Mouse (Mus musculus): ENCODE results near the gene Col1a2. TPM values are rescaled to one million over a fixed set of nuclear protein-coding genes. Genes with fewer than 3 reads are reported as not detected.

Gene Col1a2
- total and polyA plus RNA-seq, 2 experiments from 2014 or later = 63.5 to 93.7 TPM

DNA sequence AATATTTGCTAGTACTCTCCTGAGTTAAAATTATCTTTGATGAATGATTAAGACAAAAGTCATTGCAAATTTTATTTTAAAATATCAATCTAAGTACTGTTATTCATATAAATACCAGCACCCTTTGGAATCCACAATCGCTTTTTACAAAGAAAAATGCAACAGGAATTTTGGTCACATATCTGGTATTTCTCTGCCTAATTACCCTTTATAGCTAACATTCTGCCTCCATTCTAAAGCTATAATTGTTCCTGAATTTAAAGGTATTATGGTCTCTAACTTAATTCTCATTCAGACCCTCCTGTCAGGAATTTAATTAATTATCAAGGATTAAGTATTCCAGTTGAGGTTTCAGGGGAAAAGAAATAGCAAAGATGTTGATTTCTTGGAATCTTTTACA is 28.3 kb downstream of the Col1a2 start:
- H3K4me2 ChIP-seq (ENCODE audit: low read depth, low read length, poor library complexity, severe bottlenecking) = no peak overlapping the region
- no peak overlapping the region for H3K9ac ChIP-seq (replicated peaks; ENCODE audit: low read length, poor library complexity, severe bottlenecking)
- no peak overlapping the region for H3K4me3 ChIP-seq (ENCODE audit: low read depth, low read length)
- H3K36me3 ChIP-seq (ENCODE audit: insufficient read depth, low read length) = no peaks in the 10 kb centered on the region
- H3K27ac ChIP-seq (ENCODE audit: low read depth, low read length) = no peak overlapping the region
- ATAC-seq (ENCODE audit: low FRiP score) = no peak
- 89% methylated on average over 1 of the region's 1 CpGs for WGBS
- no peaks in the 10 kb centered on the region for H3K9me3 ChIP-seq (ENCODE audit: low read length)
- no peak for DNase-seq (ENCODE audit: low spot score)
- TF ChIP-seq CTCF (IDR thresholded peaks at IDR 0.05) = no peak
- H3K4me1 ChIP-seq (ENCODE audit: insufficient read depth, low read length) = no peaks in the 10 kb centered on the region
- H3K27me3 ChIP-seq (ENCODE audit: insufficient read depth, low read length) = no peaks in the 10 kb centered on the region

GRCm38 (mm10) chr6:4534462-4535079 is 30.0 kb downstream of the Col1a2 start:
- Histone ChIP-seq H3K36me3 (ENCODE audit: insufficient read depth, low read length) (no peaks in the 10 kb centered on the region), H3K4me3 (ENCODE audit: low read depth, low read length) (no peak overlapping the region), H3K4me2 (ENCODE audit: low read depth, low read length, poor library complexity, severe bottlenecking) (no peak overlapping the region), H3K27me3 (ENCODE audit: insufficient read depth, low read length) (no peaks in the 10 kb centered on the region), H3K9ac (replicated peaks; ENCODE audit: low read length, poor library complexity, severe bottlenecking) (no peak overlapping the region), H3K27ac (ENCODE audit: low read depth, low read length) (no peak overlapping the region), H3K4me1 (ENCODE audit: insufficient read depth, low read length) (no peaks in the 10 kb centered on the region), H3K9me3 (ENCODE audit: low read length) (no peaks in the 10 kb centered on the region)
- no peak for TF ChIP-seq CTCF (IDR thresholded peaks at IDR 0.05)
- 69% methylated on average over 8 of the region's 8 CpGs for WGBS
- ATAC-seq (ENCODE audit: low FRiP score) (no peak), DNase-seq (ENCODE audit: low spot score) (no peak)

DNA sequence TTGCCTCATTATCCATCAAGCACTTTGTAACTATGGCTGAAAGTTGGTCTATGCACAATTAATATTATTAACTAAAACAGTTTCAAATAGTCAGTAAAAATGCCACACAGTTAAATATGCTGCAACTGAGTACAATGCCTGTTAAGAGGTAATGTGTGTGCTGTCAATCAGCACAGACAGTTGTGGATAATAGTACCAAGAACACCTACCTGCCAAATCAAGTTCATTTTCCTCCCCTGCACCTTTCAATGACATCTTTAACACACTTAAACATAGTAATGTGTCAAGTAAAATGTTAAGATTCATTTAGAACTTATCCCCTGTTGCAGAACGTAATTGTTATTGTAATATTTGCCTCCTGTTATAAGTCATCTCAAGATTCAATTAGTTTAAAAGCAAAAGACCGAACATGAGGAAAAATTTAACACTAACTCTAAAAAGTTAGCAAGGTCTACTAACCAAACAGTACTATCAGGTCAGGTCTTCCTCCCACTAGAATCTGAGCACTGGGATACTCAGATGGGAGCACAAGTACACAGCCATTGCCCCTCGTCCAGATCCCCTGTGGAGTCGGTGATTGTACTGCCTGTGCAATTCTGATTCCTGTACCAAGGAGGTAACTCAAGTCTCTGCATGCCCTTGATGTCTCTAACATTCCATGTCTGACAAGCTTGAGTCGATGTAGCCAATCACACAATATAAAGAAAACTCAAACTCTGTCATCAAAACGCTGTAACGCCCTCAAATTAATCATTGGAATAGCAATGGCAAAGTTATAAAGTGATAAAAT is 37.5 kb downstream of the Col1a2 start:
- Histone ChIP-seq H3K36me3 (ENCODE audit: insufficient read depth, low read length) (no peaks in the 10 kb centered on the region), H3K4me3 (ENCODE audit: low read depth, low read length) (no peak overlapping the region), H3K27me3 (ENCODE audit: insufficient read depth, low read length) (no peaks in the 10 kb centered on the region), H3K9ac (replicated peaks; ENCODE audit: low read length, poor library complexity, severe bottlenecking) (no peak overlapping the region), H3K4me1 (ENCODE audit: insufficient read depth, low read length) (no peaks in the 10 kb centered on the region), H3K27ac (ENCODE audit: low read depth, low read length) (no peak overlapping the region), H3K4me2 (ENCODE audit: low read depth, low read length, poor library complexity, severe bottlenecking) (no peak overlapping the region), H3K9me3 (ENCODE audit: low read length) (no peaks in the 10 kb centered on the region)
- DNase-seq (ENCODE audit: low spot score) (no peak), ATAC-seq (ENCODE audit: low FRiP score) (no peak)
- 90% methylated on average over 7 of the region's 7 CpGs for WGBS
- no peak for TF ChIP-seq CTCF (IDR thresholded peaks at IDR 0.05)

GRCm38 (mm10) chr6:4544554-4544953 is 39.9 kb downstream of the Col1a2 start:
- peak; percentile 9 for DNase-seq (ENCODE audit: low spot score)

DNA sequence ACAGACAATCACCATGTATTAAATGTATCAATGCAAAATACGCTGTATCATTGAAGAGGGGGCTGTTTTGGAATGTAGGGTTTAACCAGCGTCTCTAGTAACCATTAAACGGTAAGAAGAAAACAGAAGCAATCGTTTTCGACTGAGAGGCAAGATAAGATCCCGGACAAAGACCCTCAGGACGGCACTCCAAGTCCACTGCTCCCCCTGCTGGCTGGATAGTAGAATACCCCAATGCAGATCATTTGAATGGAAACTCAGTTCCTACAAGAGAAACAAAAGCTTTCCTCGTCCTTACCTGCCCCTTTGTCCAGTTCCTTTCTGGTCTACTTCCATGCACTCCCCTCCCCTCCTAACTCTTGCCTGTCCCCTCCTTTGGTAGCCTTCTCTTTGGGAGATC is 41.1 kb downstream of the Col1a2 start:
- Histone ChIP-seq H3K4me2 (ENCODE audit: low read depth, low read length, poor library complexity, severe bottlenecking) (no peak overlapping the region), H3K27me3 (ENCODE audit: insufficient read depth, low read length) (no peaks in the 10 kb centered on the region), H3K9me3 (ENCODE audit: low read length) (no peaks in the 10 kb centered on the region), H3K36me3 (ENCODE audit: insufficient read depth, low read length) (no peaks in the 10 kb centered on the region), H3K9ac (replicated peaks; ENCODE audit: low read length, poor library complexity, severe bottlenecking) (no peak overlapping the region), H3K4me1 (ENCODE audit: insufficient read depth, low read length) (no peaks in the 10 kb centered on the region), H3K27ac (ENCODE audit: low read depth, low read length) (no peak overlapping the region), H3K4me3 (ENCODE audit: low read depth, low read length) (no peak overlapping the region)
- ATAC-seq (ENCODE audit: low FRiP score) (no peak), DNase-seq (ENCODE audit: low spot score) (peak; percentile 60)
- peak; percentile 71 for TF ChIP-seq CTCF (IDR thresholded peaks at IDR 0.05)
- WGBS = 55% methylated on average over 8 of the region's 8 CpGs

More at GRCm38 (mm10) chr6:4544554-4544953, 39.9 kb downstream of the Col1a2 start:
- Histone ChIP-seq H3K27ac (ENCODE audit: low read depth, low read length) (no peak overlapping the region), H3K9ac (replicated peaks; ENCODE audit: low read length, poor library complexity, severe bottlenecking) (no peak overlapping the region), H3K27me3 (ENCODE audit: insufficient read depth, low read length) (no peaks in the 10 kb centered on the region), H3K36me3 (ENCODE audit: insufficient read depth, low read length) (no peaks in the 10 kb centered on the region), H3K4me1 (ENCODE audit: insufficient read depth, low read length) (no peaks in the 10 kb centered on the region), H3K9me3 (ENCODE audit: low read length) (no peaks in the 10 kb centered on the region), H3K4me2 (ENCODE audit: low read depth, low read length, poor library complexity, severe bottlenecking) (no peak overlapping the region), H3K4me3 (ENCODE audit: low read depth, low read length) (no peak overlapping the region)
- no peak for ATAC-seq (ENCODE audit: low FRiP score)
- peak; percentile 53 for TF ChIP-seq CTCF (IDR thresholded peaks at IDR 0.05)
- WGBS = 48% methylated on average over 6 of the region's 6 CpGs

- ATAC-seq (ENCODE audit: low FRiP score) (no peak), DNase-seq (ENCODE audit: low spot score) (peak; percentile 10)
- H3K9me3 ChIP-seq (ENCODE audit: low read length) = no peaks in the 10 kb centered on the region
- H3K4me2 ChIP-seq (ENCODE audit: low read depth, low read length, poor library complexity, severe bottlenecking) = no peak overlapping the region
- no peak overlapping the region for H3K4me3 ChIP-seq (ENCODE audit: low read depth, low read length)
- H3K9ac ChIP-seq (replicated peaks; ENCODE audit: low read length, poor library complexity, severe bottlenecking) = no peak overlapping the region
- H3K27ac ChIP-seq (ENCODE audit: low read depth, low read length) = no peak overlapping the region
- H3K36me3 ChIP-seq (ENCODE audit: insufficient read depth, low read length) = no peaks in the 10 kb centered on the region
- WGBS = 81% methylated on average over 4 of the region's 4 CpGs
- peak; percentile 49; the same call in 1 of the 2 replicates for TF ChIP-seq CTCF (IDR thresholded peaks at IDR 0.05)
- H3K27me3 ChIP-seq (ENCODE audit: insufficient read depth, low read length) = no peaks in the 10 kb centered on the region
- no peaks in the 10 kb centered on the region for H3K4me1 ChIP-seq (ENCODE audit: insufficient read depth, low read length)
These were observed 44.3 kb downstream of the Col1a2 start for GRCm38 (mm10) chr6:4548894-4549293.
